Mouse (Mus musculus) regulatory T cell (primary cell): ENCODE measurements around the gene Hapln2.

Experiments
- in situ Hi-C: fragments of 300-600 bp; cut with MboI, MseI; formaldehyde crosslinking; loops from one replicate; pipeline ENCODE4 v1.15.1; 2025; ENCODE audit warnings: high pct_unique_total_duplicates

The Hapln2 gene

GRCm38 (mm10) chr3:88005822-88006786, 21.3 kb downstream of the Hapln2 start:
- in situ Hi-C loops = no loop called here

GRCm38 (mm10) chr3:88002291-88002976, 24.9 kb downstream of the Hapln2 start:
- in situ Hi-C loops = no loop called here

- in situ Hi-C loops = no loop called here
Observed at GRCm38 (mm10) chr3:88000816-88001595, 26.4 kb downstream of the Hapln2 start.

DNA sequence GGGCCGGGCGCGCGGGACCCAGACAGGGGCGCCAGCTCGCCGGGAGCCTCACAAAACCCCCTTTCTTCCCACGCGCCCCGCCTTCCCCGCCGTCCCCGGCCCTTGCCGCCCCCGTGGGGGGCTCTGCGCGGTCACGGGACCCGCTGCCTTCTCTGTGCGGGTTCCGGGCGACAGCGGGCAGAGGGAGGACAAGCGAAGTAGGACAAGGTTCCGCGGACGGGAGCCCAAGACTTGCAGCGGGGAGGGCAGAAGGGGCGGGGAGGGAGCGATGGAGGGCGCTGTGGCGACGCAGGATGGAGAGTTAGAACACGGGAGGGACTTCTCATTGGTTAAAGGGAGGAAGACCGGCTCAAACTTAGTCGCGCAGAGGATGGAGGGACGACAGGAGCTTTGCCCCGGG, 27.2 kb downstream of the Hapln2 start, which contains the start of gene Bcan:
Bcan (minus strand) TSS at position 50 of the 400 bp plus-strand sequence.
- in situ Hi-C loops = no loop called here

GRCm38 (mm10) chr3:87999243-87999895, 28.0 kb downstream of the Hapln2 start:
- in situ Hi-C loops = no loop called here

DNA sequence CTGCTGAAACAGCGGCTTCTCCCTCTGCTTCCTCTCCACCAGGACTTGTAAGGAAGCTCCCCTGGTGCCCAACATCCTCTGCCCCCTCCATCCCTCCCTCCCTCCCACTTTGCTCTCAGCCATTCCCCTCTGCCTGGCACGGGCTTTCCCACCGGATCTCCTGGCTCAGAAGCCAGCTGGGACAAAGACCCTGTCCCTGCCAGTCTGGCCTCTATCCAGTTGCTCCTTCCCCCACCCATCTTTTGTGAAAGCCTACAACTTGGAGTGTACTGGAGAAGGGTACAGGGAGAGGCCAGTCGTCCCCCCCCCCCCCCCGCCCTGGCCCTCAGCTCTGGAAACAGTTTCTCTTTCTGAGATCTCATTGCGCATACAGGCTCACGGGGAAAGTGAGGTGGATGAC, 28.6 kb downstream of the Hapln2 start:
- in situ Hi-C loops = no loop called here

GRCm38 (mm10) chr3:87996971-87997614, 30.3 kb downstream of the Hapln2 start:
- in situ Hi-C loops = no loop called here

- in situ Hi-C loops = no loop called here
Observed at GRCm38 (mm10) chr3:87996401-87996800, 31.0 kb downstream of the Hapln2 start.

- in situ Hi-C loops = no loop called here
Observed at GRCm38 (mm10) chr3:87995331-87995730, 32.1 kb downstream of the Hapln2 start.

- in situ Hi-C loops = no loop called here
Observed at GRCm38 (mm10) chr3:87993436-87993835, 33.9 kb downstream of the Hapln2 start.

GRCm38 (mm10) chr3:87989935-87990334, 37.4 kb downstream of the Hapln2 start:
- in situ Hi-C loops = no loop called here

GRCm38 (mm10) chr3:87988068-87988467, 39.3 kb downstream of the Hapln2 start:
- in situ Hi-C loops = no loop called here

GRCm38 (mm10) chr3:87987633-87988032, 39.8 kb downstream of the Hapln2 start:
- in situ Hi-C loops = no loop called here

GRCm38 (mm10) chr3:87986868-87987267, 40.5 kb downstream of the Hapln2 start:
- in situ Hi-C loops = no loop called here

- in situ Hi-C loops = no loop called here
Observed at GRCm38 (mm10) chr3:87985505-87986320, 41.7 kb downstream of the Hapln2 start.

GRCm38 (mm10) chr3:87984094-87984493, 43.3 kb downstream of the Hapln2 start:
- in situ Hi-C loops = no loop called here

DNA sequence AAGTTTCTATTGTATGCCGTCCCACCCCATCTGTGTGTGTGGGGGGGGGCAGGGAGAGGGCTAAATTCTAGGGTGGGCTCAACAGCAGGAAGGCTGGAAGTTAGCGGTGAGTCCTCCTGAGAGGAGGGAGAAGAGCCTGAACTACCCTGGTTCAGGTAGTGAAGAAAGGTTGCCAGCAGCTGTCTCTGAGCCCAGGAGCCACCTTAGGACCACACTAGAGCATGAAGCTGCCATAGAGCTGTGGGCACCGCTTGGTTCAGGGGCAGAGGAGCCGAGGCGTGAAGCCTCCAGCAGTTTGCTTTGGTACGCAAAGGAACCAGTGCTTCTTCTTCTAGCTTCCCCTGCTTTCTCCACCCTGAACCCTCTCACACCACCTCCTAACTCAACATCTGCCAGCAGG, 43.8 kb downstream of the Hapln2 start:
- in situ Hi-C loops = no loop called here

DNA sequence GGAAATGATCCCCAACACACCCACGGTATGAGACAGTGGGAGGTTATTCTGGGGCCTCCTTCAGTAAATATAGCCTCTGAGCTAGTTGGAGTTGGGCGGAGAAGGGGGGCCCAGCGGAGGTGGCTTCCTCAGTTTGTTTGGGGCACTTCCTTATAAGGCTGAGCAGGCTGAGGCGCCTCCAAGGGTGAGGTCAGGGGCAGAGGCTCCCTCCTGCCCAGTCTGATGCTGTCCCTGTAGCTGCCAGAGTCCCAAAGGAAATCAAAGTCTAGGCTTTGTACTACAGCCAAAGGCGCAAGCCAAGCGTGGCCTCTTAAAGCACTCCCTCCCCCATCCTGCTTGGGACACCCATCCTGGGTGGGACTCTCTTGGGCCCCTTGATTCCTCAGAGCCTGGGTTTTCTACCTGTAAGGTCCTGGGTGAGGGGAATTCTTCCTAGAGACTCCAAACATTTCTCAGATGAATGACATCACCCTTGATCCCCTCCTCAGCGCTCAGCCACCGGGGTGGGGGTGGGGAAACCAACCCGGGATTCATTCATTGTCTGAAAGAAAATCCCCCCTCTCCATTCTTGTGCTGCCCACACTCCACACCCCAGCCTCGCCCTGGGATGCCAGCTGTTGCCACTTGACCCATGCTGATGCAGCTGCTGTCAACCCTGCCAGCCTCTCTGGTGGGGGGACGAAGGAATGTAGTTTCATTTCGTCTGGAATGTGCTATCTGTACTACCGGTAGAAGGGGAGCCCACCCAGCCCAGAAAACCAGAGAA, 44.4 kb downstream of the Hapln2 start:
- in situ Hi-C loops = no loop called here
